8 mouse cellular contexts compared by ENCODE assay signal in genomic region chr12:100726651-100727050, GRCm38 (mm10). TPM values are rescaled to one million over a fixed set of nuclear protein-coding genes. Genes with fewer than 3 reads are reported as not detected.
DNase-seq lines count a peak whose midpoint lies in the region; ATAC-seq and TF ChIP-seq lines count a peak whose summit lies in the region.

TSS of gene Rps6ka5 (minus strand) at chr12:100726983.

- H3K36me3 ChIP-seq in testis, adult 2 months (ENCODE audit: control insufficient read depth, insufficient read depth, low read length) = no peaks in the 10 kb centered on the region
- H3K36me3 ChIP-seq in neural tube, embryonic 15.5 days = no peaks in the 10 kb centered on the region

- peak within 1 kb of the TSS; percentile 98; the same call in 1 of the 2 replicates for H3K4me3 ChIP-seq in testis, adult 2 months (ENCODE audit: control insufficient read depth, low read depth, low read length)
- H3K4me3 ChIP-seq in neural tube, embryonic 15.5 days (replicated peaks) = peak within 1 kb of the TSS; percentile 93

- H3K4me1 ChIP-seq in testis, adult 2 months (ENCODE audit: control insufficient read depth, insufficient read depth, low read length) = peaks cover 3% of the 10 kb centered on the region; the same call in 1 of the 2 replicates
- peaks cover 24% of the 10 kb centered on the region for H3K4me1 ChIP-seq in neural tube, embryonic 15.5 days

- no peak for TF ChIP-seq POLR2A in testis, adult 2 months (IDR thresholded peaks at IDR 0.05; ENCODE audit: control insufficient read depth, low read depth, low read length)

- no peak for TF ChIP-seq CTCF in testis, adult 2 months (IDR thresholded peaks at IDR 0.05; ENCODE audit: control insufficient read depth, insufficient read depth, insufficient replicate concordance, low read depth, low read length)

- H3K9me3 ChIP-seq in neural tube, embryonic 15.5 days (replicated peaks) = no peaks in the 10 kb centered on the region

- 97% methylated on average over 4 of the region's 4 CpGs for WGBS in neural tube, embryonic 15.5 days

- no peak for DNase-seq in adrenal gland, postnatal 25 days
- DNase-seq in adrenal gland, adult 8-10 months = no peak
- DNase-seq in testis, postnatal 10 days (ENCODE audit: low spot score) = no peak
- DNase-seq in left cerebral cortex, postnatal 25 days (ENCODE audit: low spot score in 2 of 2) = no peak
- no peak for DNase-seq in frontal cortex, postnatal 14 days (ENCODE audit: low spot score in 2 of 2)
- no peak for DNase-seq in cerebellum, postnatal 10 days

- H3K27ac ChIP-seq in testis, adult 2 months (ENCODE audit: control insufficient read depth, insufficient read depth, low read depth, low read length) = no peak within 1 kb of the TSS
- H3K27ac ChIP-seq in neural tube, embryonic 15.5 days (replicated peaks) = 0 out of 2 replicates have a peak within 1 kb of the TSS, but pooled peaks have one; percentile 28

- intact Hi-C loops in left cerebral cortex, postnatal 25 days (cut with DNase I) = no loop called here

- no peaks in the 10 kb centered on the region for H3K27me3 ChIP-seq in testis, adult 2 months (ENCODE audit: control insufficient read depth, insufficient read depth, low read length)
- no peaks in the 10 kb centered on the region for H3K27me3 ChIP-seq in neural tube, embryonic 15.5 days (replicated peaks)

- 0 out of 2 replicates have a peak within 1 kb of the TSS, but pooled peaks have one; percentile 18 for H3K9ac ChIP-seq in neural tube, embryonic 15.5 days (replicated peaks)

- peak within 1 kb of the TSS; percentile 75 for H3K4me2 ChIP-seq in neural tube, embryonic 15.5 days

- ATAC-seq in neural tube, embryonic 15.5 days (ENCODE audit: low FRiP score) = no peak

RNA-seq across cellular contexts. Expression of gene Rps6ka5, which starts in this region (rescaled TPM):
- total RNA-seq in adrenal gland, postnatal 25 days (2021) = 7.8 and 11.5 TPM in 2 replicates
- 1 to 10 TPM; 4.7 to 8.7 (median 6.9) TPM for total RNA-seq in adrenal gland, adult 8-10 months (2022)
- polyA plus RNA-seq in testis, adult 2 months (2012; rRNA removed) = 3.3 and 4.1 TPM in 2 replicates
- total RNA-seq in left cerebral cortex, postnatal 25 days (2021) = 10 to 100 TPM; 17.1 to 23.2 TPM
- polyA plus RNA-seq in neural tube, embryonic 15.5 days (2015; fragmentation: Nextera tagmentation; extraction: Ambion mirVana) = 4.9 and 5.9 TPM in 2 replicates
